Mouse (Mus musculus): ENCODE results near the gene Orai3.
A peak's percentile ranks its signal among the peaks of the same experiment; 100 is the strongest.
"Not testable (repeated sequence)": the region's sequence is repeated elsewhere in the genome, so short reads cannot be mapped to it uniquely, and the experiment has no call there.

The Orai3 gene

GRCm38 (mm10) chr7:127765756-127766155 is 3.9 kb upstream of the Orai3 start:
- DNase-seq, result no peak

DNA sequence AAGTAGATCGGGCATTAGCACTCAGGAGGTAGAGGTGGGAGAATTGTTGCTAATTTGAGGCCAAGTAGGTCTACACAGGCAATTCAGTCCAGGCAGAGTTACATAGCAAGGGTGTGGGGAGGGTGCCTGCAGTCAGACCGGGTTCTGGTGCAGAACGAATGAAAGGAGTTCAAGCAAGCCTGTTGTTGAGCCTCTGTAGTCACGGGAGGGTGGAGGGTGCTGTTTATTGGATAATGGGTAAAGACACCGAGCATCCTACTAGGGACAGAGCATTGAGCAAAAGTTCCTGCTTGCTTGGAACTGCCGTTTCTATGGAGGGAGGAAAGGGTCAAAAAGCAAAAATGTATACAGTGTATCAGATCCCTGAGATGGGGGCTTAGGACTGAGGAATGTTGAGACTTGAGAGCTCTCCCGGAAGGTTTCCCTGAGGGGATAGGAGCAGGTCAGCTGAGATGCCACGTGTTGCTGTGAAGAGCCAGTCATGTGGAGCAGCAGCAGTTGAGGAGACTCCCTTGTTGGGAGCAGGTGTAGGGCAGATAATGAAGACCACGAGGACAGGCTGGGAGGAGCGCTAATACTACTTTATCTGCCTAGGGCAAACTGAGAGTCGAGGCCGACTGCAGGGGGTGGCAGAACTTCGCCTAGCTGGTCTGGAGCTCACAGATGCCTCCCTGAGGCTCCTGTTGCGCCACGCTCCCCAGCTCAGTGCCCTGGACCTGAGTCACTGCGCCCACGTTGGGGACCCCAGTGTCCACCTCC is 2.6 kb upstream of the Orai3 start:
- DNase-seq, result no peak

DNA sequence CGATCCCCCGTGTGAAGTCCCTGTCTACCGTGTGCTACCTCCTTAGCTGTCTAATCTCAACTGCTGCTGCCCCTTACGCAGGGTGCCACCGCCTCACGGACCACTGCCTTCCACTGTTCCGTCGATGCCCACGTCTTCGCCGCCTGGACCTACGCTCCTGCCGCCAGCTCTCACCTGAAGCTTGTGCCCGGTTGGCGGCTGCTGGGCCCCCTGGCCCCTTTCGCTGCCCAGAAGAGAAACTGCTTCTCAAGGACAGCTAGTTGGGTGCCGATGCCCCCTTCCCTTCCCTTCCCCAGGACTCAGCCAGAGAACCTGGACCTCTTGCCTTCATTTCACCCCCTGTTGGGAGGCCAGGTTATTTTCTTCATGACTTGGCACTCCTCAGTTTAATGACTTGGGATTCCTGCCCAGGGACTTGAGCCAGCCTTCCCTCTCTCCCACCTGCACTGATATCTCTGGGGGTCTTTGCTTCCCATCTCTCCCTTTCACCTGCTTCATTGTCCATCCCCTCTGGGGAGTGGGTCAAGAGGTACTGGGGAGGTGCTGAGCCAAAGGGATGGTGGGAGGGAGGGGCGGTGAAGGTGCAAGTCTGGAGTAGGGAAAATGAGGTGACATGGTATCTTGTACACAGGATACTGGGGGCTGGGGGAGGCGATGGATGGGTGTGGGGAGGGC is 1.8 kb upstream of the Orai3 start:
- no peak for DNase-seq

- no peak for DNase-seq
These were observed 1.1 kb upstream of the Orai3 start for GRCm38 (mm10) chr7:127768346-127768996.

DNA sequence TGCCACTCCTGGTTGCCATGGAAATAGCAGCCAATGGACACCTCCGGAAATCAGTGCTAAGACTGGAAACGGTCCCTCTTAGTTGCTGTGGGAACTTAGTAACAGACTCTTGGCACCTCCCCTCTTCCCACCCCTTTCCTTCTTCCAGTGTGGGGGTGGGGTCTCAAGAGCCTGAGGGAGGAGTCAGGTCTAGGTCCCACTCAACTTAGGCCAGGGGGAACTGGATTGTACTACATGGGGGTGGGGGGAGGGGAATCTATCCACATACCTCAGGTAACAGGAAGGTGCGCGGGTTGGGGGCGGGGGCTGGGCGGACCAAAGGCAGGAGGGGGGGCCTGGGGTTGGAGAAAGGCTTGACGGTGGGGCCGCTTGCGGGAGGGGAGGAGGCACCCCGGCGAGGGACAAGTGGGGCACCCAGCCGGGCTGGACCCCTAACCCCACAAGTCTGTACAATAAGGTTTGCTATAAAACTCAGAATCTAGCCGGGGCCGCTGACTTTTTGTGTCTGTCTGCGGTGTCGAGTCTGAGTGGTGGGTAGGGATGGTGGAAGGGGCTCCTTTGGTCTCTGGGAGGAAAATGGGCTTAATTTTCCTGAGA is 520 bp upstream of the Orai3 start:
- peak; percentile 86 to 92 for DNase-seq

DNA sequence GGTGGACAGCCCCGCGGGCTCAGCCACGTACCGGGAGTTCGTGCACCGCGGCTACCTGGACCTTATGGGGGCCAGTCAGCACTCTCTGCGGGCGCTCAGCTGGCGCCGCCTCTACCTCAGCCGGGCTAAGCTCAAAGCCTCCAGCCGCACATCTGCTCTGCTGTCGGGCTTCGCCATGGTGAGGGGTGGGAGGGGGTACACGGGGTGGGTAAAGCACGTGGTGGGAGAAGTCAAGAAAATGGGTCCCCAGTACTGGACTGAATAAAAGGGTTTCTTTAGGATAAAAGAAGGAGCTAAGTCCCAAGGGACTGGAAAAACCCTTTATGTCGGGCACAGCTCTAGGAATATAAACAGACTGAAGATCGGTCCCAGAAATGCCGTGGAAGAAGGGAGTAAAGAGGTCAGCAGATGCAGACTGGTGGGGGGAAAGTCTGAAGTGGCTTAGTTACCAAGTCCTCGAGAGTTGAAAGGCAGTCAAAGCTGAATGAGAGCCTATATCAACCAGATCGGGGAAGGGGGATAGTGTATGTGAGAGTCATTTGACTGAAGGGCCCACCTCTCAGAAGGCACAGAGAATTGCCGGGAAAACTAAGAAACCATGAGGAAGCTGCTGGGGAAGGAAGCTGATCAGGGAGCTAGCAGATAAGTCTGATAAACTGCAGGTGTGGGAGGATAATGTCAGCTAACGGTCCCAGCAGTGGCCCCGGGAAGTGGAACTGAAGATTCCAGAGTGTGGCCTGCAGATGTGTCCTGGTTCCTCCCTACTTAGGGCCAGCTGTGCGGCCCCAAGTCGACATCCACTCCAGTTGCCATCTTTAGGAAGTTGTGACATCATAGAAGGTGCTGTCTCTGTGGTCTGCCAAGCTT is 657 bp downstream of the Orai3 start:
- DNase-seq, result no peak

- peak in 1 of 2 experiments; percentile 17 for DNase-seq
These were observed 1.6 kb downstream of the Orai3 start for GRCm38 (mm10) chr7:127771262-127771661.

DNA sequence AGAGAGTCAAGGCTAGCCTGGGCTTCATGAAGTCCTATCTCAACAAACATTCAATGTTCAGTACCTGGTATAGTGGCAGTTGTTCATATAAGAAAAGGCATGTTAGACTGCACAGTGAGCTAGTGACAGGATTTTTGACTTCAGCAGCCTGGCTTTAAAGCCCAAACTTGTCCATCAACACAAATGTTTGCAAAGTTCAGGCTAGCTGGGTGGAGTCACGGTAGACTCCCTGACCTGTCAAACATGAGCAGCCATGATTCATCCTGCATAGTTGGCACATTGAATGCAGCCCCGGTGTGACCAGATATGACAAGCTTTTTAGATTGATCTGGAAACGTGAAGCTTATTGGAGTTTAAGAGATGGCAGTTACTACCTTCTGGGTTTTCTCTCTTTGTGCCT is 2.5 kb downstream of the Orai3 start:
- no peak for DNase-seq

- DNase-seq, result no peak
These were observed 2.9 kb downstream of the Orai3 start for GRCm38 (mm10) chr7:127772557-127772956.

DNA sequence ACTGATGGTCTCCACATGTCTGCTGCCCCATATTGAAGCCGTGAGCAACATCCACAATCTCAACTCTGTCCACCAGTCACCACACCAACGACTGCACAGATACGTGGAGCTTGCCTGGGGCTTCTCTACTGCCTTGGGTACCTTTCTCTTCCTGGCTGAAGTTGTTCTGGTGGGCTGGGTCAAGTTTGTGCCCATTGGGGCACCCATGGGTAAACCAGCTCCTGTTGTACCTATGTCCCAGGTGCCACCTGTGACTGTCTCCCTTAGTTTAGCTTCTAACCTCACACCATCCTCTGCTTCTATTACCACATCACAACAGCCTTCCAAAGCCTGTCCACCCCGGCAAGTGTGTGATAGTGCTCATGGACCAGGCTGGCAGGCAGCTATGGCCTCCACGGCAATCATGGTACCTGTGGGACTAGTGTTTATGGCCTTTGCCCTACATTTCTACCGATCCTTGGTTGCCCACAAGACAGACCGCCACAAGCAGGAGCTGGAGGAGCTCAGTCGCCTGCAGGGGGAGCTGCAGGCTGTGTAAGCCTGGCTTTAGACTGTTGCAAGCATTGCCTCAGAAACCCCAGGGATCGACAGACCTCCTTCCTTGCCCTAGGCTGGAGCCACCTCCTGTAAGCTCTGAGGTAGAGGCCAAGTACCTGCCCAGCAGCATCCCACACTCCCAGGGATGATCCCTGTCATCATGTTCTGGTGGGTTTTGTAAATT is 4.2 kb downstream of the Orai3 start:
- peak; percentile 83 to 85 for DNase-seq

- DNase-seq, result not testable (repeated sequence)
These were observed 6.2 kb downstream of the Orai3 start for GRCm38 (mm10) chr7:127775837-127776236.

DNA sequence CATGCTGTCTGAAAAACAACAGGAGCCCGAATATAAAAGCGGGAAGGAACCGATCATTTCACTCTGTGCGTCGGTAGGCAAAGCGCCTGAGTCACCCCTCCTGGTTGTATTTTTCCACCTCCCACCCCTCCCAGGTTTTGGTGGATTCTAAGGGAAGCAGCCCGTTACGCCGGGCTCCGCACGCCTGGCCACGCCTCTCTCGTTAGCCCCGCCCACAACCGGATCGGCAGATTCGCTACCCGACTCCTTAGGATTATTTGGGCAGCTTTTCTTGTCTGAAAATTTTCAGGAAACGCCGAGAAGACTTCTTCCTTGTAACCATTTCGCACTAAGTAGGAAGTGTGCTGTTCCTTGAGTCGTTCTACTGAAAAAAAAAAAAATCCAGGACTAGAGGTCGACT is 6.8 kb downstream of the Orai3 start, which contains the start of gene Setd1a:
TSS of gene Setd1a (plus strand) at position 245 of the 400 bp plus-strand sequence.
- DNase-seq, result peak; percentile 90 to 92

- DNase-seq, result peak; percentile 97 to 98
These were observed 7.4 kb downstream of the Orai3 start for GRCm38 (mm10) chr7:127776878-127777473.

GRCm38 (mm10) chr7:127777474-127778266 is 8.1 kb downstream of the Orai3 start:
- peak; percentile 44 to 72 for DNase-seq

GRCm38 (mm10) chr7:127778350-127778749 is 8.7 kb downstream of the Orai3 start:
- DNase-seq, result no peak

DNA sequence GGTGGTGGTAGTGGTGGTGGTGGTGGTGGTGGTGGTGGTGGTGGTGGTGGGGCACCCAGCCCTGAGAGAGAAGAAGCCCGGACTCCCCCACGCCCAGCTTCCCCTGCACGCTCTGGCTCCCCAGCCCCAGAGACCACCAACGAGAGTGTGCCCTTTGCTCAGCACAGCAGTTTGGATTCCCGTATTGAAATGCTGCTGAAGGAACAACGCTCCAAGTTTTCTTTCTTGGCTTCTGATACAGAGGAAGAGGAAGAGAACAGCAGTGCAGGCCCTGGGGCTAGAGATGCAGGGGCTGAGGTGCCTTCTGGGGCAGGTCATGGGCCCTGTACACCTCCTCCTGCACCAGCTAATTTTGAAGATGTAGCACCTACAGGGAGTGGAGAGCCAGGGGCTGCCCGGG is 15.7 kb downstream of the Orai3 start, which contains the start of gene Gm49388:
TSS of gene Gm49388 (plus strand) at position 301 of the 400 bp plus-strand sequence.
- no peak for DNase-seq

DNA sequence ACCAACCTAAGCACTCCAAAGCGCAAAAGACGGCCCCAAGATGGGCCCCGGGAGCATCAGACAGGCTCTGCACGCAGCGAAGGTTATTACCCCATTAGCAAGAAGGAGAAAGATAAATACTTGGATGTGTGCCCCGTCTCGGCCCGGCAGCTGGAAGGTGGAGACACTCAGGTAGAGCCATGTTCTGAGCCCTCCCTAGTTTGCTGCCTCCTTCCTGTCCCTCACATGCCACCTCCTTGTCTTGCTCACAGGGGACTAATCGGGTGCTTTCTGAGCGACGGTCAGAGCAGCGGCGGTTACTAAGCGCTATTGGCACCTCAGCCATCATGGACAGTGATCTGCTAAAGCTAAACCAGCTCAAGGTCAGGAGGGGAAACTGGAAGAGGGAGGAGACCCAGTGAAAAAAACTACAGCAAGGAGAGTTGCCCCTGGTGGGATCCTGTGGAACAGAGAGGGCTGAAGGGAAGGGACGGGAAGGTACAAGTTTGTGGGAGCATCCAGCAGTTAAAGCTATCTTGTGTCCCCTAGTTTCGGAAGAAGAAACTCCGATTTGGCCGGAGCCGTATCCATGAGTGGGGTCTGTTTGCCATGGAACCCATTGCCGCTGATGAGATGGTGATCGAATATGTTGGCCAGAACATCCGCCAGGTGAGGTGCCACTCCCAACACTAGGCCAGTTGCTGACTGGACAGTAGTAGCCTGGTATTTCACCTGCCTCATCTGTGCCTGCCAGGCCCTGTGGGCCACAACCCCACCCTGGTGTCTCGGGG is 27.6 kb downstream of the Orai3 start:
- DNase-seq, result no peak

DNA sequence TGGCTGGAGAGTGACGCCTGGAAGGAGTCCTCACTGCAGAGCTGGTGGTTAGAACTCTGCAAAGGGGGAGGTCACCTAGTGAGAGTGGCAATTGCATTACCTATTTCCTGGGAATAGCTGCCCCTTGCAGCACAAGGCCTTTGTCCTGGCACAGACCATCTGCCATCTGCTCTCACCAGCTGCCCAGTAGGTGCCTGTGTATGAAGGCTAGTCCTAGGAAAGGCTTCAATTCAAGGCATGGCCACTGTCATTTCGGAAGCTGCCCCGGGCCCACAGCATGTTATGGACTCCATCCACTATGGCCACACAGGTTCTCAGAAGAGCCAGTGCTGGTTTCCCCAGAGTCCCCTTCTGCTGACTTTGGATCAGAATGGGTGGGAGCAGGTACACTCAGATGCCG is 29.0 kb downstream of the Orai3 start:
- peak; percentile 94 to 98 for DNase-seq

DNA sequence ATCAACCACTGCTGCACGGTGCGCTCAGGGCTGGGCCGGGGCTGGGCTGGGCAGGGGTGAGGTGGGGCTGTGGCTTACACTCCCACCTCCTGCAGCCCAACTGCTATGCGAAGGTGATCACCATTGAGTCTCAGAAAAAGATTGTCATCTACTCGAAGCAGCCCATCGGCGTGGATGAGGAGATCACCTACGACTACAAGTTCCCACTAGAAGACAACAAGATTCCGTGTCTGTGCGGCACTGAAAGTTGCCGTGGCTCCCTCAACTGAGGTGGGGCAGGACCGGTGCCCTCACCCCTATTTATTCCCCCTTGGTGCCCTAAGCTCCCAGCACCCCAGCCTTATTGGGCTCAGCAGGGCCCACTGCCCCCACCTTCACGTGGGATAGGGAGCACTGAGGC is 29.6 kb downstream of the Orai3 start:
- no peak for DNase-seq
